Mouse (Mus musculus) liver, postnatal 0 days (tissue): ENCODE data around the gene Cacnb1. TPM values are rescaled to one million over a fixed set of nuclear protein-coding genes. Genes with fewer than 3 reads are reported as not detected.

Experiments
- ATAC-seq: fragments of 200-750 bp; cut with Nextera tagmentation; 2 replicates; pipeline ENCODE4 v1.8.0; 2017; ENCODE audit warnings: mild to moderate bottlenecking, moderate library complexity
- DNase-seq: peaks from one replicate; pipeline ENCODE4 v3.0.0-alpha.2; 2016
- H3K27ac ChIP-seq: fragments of 300-500 bp; sonication (generic); 2 replicates; pipeline ENCODE4 v1.5.1; 2014; ENCODE audit warnings: antibody characterized with exemption, moderate library complexity, mild to moderate bottlenecking, low read depth
- H3K27me3 ChIP-seq: fragments of 300-500 bp; sonication (generic); 2 replicates; pipeline ENCODE4 v1.6.1; 2014; ENCODE audit warnings: low read length, control low read depth, mixed read lengths; ENCODE audit not compliant: insufficient read depth
- H3K36me3 ChIP-seq: fragments of 300-500 bp; sonication (generic); replicated peaks from 2 replicates; pipeline ENCODE4 v1.6.1; 2014; ENCODE audit warnings: mild to moderate bottlenecking, control low read depth, low read length, moderate library complexity, mixed read lengths; ENCODE audit not compliant: insufficient read depth
- H3K4me1 ChIP-seq: fragments of 300-500 bp; sonication (generic); 2 replicates; pipeline ENCODE4 v1.6.1; 2014; ENCODE audit warnings: antibody characterized with exemption, mild to moderate bottlenecking, control low read depth; ENCODE audit not compliant: insufficient read depth
- H3K4me2 ChIP-seq: fragments of 300-500 bp; sonication (generic); 2 replicates; pipeline ENCODE4 v1.6.1; 2014; ENCODE audit warnings: low read depth, mild to moderate bottlenecking, low read length, moderate library complexity, mixed read lengths
- H3K4me3 ChIP-seq: fragments of 300-500 bp; sonication (generic); 2 replicates; pipeline ENCODE4 v1.5.1; 2014; ENCODE audit warnings: low read depth, low read length
- H3K9ac ChIP-seq: fragments of 300-500 bp; sonication (generic); replicated peaks from 2 replicates; pipeline ENCODE4 v1.6.1; 2014; ENCODE audit warnings: mild to moderate bottlenecking, moderate library complexity
- H3K9me3 ChIP-seq: fragments of 300-500 bp; sonication (generic); 2 replicates; pipeline ENCODE4 v1.6.1; 2016; ENCODE audit warnings: mild to moderate bottlenecking, control low read depth, low read length, mixed read lengths
- CTCF ChIP-seq: sonication (generic); IDR thresholded peaks from 2 replicates; pipeline ENCODE4 v1.5.1; 2016; ENCODE audit warnings: antibody characterized with exemption, low read depth
- EP300 ChIP-seq: IDR thresholded peaks from 2 replicates; pipeline ENCODE4 v1.6.1; 2016; ENCODE audit warnings: antibody characterized with exemption, low read depth, mild to moderate bottlenecking
- WGBS: fragments of 180-500 bp; shearing (Covaris S2); extraction: QIAGEN DNeasy Blood & Tissue Kit; methylation state at CpG from one replicate; pipeline ENCODE4 v1.1.7; 2014; ENCODE audit not compliant: insufficient replicate concordance; 5-methylcytosine and 5-hydroxymethylcytosine counted together
- polyA plus RNA-seq: library from polyadenylated mRNA; unstranded; fragments of >200 nt; fragmentation: Nextera tagmentation; extraction: Ambion mirVana; gene quantifications from 2 replicates; pipeline ENCODE4 v1.2.1, GENCODE M21; 2015

The Cacnb1 gene
- polyA plus RNA-seq, 1 experiment from 2014 or later, result 0.23 TPM

DNA sequence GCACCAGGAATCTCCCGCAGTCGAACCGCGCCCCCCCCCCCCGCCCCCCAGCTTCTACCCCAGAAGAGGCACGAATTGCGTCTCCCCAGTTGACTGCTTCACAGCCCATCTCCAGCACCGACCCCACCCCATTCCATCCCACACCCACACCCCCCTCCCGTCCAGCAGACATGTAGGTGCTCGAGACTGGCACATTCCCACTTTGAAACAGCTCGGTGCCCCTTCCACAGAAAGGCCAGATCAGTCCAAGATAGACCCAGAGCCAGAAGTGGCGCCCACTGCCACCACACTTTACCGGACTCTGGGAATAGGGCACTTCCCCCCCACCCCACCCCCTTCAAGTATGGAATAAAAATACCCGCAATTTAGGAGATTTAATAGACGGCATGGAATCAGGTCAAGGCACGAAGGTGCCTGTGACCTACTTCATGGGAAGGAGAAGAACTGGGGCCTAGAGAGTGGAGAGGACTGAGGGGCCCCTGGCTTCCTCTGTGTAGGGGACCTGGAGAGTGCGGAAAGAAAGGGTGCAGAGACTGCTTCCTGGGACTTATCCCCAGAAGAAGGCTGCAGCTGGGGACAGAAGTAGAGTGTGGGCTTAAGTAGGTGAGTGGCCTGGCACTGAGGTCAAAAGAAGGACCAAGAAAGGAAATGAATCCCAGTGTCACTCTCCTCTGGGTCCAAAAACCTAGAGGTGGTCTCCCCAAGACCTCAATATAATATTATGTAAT lies 35.9 kb downstream of the Cacnb1 start:
- Histone ChIP-seq H3K9ac (no peak overlapping the region), H3K27me3 (peaks cover 18% of the 10 kb centered on the region)

GRCm38 (mm10) chr11:97985727-97986677 lies 36.8 kb downstream of the Cacnb1 start, which contains the start of gene Plxdc1:
Gene Plxdc1, minus strand, starts transcription at chr11:97986444.
- peak within 1 kb of the TSS; percentile 94 for H3K4me2 ChIP-seq
- no peak for ATAC-seq
- H3K27ac ChIP-seq, result no peak within 1 kb of the TSS
- no peaks in the 10 kb centered on the region for H3K36me3 ChIP-seq
- WGBS, result 3% methylated on average over 56 of the region's 74 CpGs
- H3K4me3 ChIP-seq, result peak within 1 kb of the TSS; percentile 94
- no peaks in the 10 kb centered on the region for H3K9me3 ChIP-seq
- no peak for DNase-seq
- H3K9ac ChIP-seq, result peak within 1 kb of the TSS; percentile 48
- H3K4me1 ChIP-seq, result peaks cover 17% of the 10 kb centered on the region
- no peak for TF ChIP-seq EP300
- TF ChIP-seq CTCF, result no peak
- peaks cover 18% of the 10 kb centered on the region for H3K27me3 ChIP-seq

More for the DNA sequence above, 35.9 kb downstream of the Cacnb1 start:
- no peaks in the 10 kb centered on the region for H3K9me3 ChIP-seq
- 31% methylated on average over 14 of the region's 17 CpGs for WGBS
- no peak overlapping the region for H3K27ac ChIP-seq
- H3K4me1 ChIP-seq, result peaks cover 17% of the 10 kb centered on the region
- no peaks in the 10 kb centered on the region for H3K36me3 ChIP-seq
- no peak for ATAC-seq
- TF ChIP-seq CTCF, result no peak
- no peak for TF ChIP-seq EP300
- peak overlapping the region; percentile 94 for H3K4me3 ChIP-seq
- DNase-seq, result no peak
- peak overlapping the region; percentile 94 for H3K4me2 ChIP-seq

DNA sequence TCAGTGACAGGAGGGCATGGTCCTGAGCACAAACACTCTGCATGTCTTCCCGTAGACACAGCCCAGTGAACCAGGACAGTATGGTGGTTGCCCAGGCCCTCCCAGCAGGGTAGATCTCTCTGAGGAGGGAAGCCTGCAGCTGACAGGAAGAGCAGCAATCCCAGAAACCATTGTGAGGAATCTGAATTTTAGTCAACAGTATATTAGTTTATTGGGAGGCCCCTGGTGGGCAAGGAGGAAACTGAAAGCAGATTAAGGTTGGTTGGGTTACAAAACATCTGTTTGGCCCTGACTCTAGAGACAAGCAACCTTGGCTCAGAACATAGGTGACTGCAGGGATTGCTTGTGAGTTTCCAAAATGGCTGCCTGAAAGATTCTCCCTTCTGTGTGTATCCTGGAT lies 38.9 kb downstream of the Cacnb1 start:
- DNase-seq (no peak), ATAC-seq (no peak)
- Histone ChIP-seq H3K9me3 (no peaks in the 10 kb centered on the region), H3K27ac (no peak overlapping the region), H3K36me3 (no peaks in the 10 kb centered on the region), H3K27me3 (peaks cover 18% of the 10 kb centered on the region), H3K4me3 (no peak overlapping the region), H3K4me1 (peaks cover 8% of the 10 kb centered on the region), H3K9ac (no peak overlapping the region), H3K4me2 (no peak overlapping the region)
- 61% methylated on average over 1 of the region's 1 CpGs for WGBS
- TF ChIP-seq EP300, result no peak
- peak; percentile 21; the same call in 1 of the 2 replicates for TF ChIP-seq CTCF

GRCm38 (mm10) chr11:97983506-97983905 lies 39.3 kb downstream of the Cacnb1 start:
- 67% methylated on average over 3 of the region's 3 CpGs for WGBS
- Histone ChIP-seq H3K9me3 (no peaks in the 10 kb centered on the region), H3K36me3 (no peaks in the 10 kb centered on the region), H3K9ac (no peak overlapping the region), H3K27me3 (peaks cover 18% of the 10 kb centered on the region), H3K4me3 (no peak overlapping the region), H3K27ac (no peak overlapping the region), H3K4me1 (peaks cover 7% of the 10 kb centered on the region), H3K4me2 (no peak overlapping the region)
- TF ChIP-seq CTCF, result no peak
- TF ChIP-seq EP300, result no peak
- ATAC-seq, result no peak
- DNase-seq, result no peak

DNA sequence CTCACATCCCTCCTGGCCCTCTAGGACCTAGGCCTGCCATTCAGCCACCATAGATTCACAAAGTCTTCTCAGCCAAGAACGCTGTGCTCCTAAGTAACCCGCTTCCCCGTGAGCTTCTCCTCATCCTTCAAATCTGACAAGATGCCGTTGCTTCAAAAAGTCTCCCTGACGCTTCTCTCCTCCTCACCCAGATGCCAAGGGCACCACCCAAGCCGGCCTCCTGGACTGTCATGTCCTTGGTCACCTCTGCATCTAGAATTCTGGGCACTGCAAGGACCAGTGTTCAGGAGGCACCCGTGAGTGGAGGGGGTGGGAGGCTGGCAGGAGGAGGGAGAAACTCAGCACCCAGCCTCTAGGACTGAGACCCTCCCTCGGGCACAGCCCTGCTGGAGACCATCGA lies 40.1 kb downstream of the Cacnb1 start:
- 80% methylated on average over 9 of the region's 9 CpGs for WGBS
- Histone ChIP-seq H3K9me3 (no peaks in the 10 kb centered on the region), H3K27ac (no peak overlapping the region), H3K4me2 (no peak overlapping the region), H3K27me3 (peaks cover 18% of the 10 kb centered on the region), H3K4me3 (no peak overlapping the region), H3K4me1 (peaks cover 7% of the 10 kb centered on the region), H3K36me3 (no peaks in the 10 kb centered on the region), H3K9ac (no peak overlapping the region)
- no peak for TF ChIP-seq CTCF
- no peak for TF ChIP-seq EP300
- DNase-seq, result no peak
- no peak for ATAC-seq

DNA sequence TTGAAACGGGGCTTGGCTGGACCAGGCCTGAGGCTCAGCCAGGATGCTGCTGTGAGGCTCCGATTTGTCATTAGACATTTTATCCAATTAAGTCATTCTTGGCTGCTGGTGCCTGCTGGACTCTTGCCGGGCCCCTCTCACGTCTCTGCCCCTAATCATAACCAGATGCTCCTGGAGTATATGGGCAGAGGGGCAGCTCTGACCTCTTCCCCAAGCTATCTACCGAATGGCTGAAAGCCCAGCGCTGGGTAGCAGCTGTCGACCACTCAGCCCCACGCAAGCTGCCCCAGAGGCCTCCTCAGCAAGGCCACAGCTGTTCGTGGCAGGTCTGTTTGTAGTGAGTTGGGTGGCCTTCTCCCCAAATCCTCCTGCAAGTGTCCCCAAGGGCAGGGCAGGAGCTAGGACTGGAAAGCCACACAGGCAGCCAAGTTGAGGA lies 42.3 kb downstream of the Cacnb1 start:
- 76% methylated on average over 9 of the region's 9 CpGs for WGBS
- H3K27me3 ChIP-seq, result peaks cover 5% of the 10 kb centered on the region
- TF ChIP-seq EP300, result no peak
- no peak for TF ChIP-seq CTCF
- no peaks in the 10 kb centered on the region for H3K9me3 ChIP-seq
- no peak overlapping the region for H3K4me3 ChIP-seq
- H3K4me1 ChIP-seq, result no peaks in the 10 kb centered on the region
- no peak overlapping the region for H3K4me2 ChIP-seq
- ATAC-seq (no peak), DNase-seq (no peak)
- H3K27ac ChIP-seq, result no peak overlapping the region
- no peaks in the 10 kb centered on the region for H3K36me3 ChIP-seq
- H3K9ac ChIP-seq, result no peak overlapping the region
